Mouse (Mus musculus): ENCODE results near the gene Ptgr1.

DNA sequence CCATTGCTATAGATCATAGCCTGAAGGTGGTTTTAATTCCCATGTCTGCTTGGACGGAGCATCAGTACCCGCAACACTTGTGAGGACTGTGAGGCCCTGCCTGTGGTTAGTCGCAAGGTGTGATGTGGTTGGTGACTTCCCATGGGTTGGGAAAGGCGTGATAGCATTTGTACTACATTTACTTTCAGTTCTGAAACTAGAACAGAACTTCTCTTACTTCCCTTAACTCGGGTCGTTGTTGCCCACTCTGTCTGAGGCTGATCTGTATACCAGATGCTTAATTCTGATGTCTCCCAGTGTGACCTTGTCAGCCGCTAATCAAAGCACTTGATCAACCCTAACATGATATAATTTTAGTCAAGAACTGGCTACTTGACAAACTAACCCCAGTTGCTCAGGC, 22.3 kb upstream of the Ptgr1 start:
- TF ChIP-seq CTCF (IDR thresholded peaks at IDR 0.05 in 2 of 3, conservative IDR thresholded peaks at IDR 0.05 in 1 of 3; ENCODE audit: control insufficient read depth in 1 of 3, insufficient read depth in 1 of 3, low read depth in 2 of 3, low read length in 3 of 3, poor library complexity in 1 of 3, severe bottlenecking in 1 of 3) (no peak), JUND (IDR thresholded peaks at IDR 0.05; ENCODE audit: low read depth, low read length) (no peak), USF1 (IDR thresholded peaks at IDR 0.05; ENCODE audit: low read depth, low read length) (no peak), ZNF384 (IDR thresholded peaks at IDR 0.05; ENCODE audit: low read depth, low read length) (no peak), MAFK (IDR thresholded peaks at IDR 0.05; ENCODE audit: borderline replicate concordance, low read depth, low read length) (no peak), MEF2A (IDR thresholded peaks at IDR 0.05; ENCODE audit: extremely low read depth, insufficient replicate concordance, low read depth, low read length, poor library complexity, severe bottlenecking) (no peak), ELF1 (IDR thresholded peaks at IDR 0.05; ENCODE audit: low read depth, low read length) (no peak), MXI1 (IDR thresholded peaks at IDR 0.05; ENCODE audit: low read depth, low read length) (no peak), GATA1 (IDR thresholded peaks at IDR 0.05; ENCODE audit: low read depth, low read length) (no peak), RAD21 (IDR thresholded peaks at IDR 0.05; ENCODE audit: low read depth, low read length) (no peak), POLR2A (IDR thresholded peaks at IDR 0.05; ENCODE audit: control insufficient read depth in 1 of 2, insufficient read depth in 1 of 2, low read depth in 1 of 2, low read length in 2 of 2, poor library complexity in 1 of 2) (no peak)
